Mouse (Mus musculus) limb, embryonic 13.5 days (tissue): ENCODE results near the gene Gjd3. TPM values are rescaled to one million over a fixed set of nuclear protein-coding genes. Genes with fewer than 3 reads are reported as not detected.
A peak's percentile ranks its signal among the peaks of the same experiment; 100 is the strongest.

ENCODE experiments used
- ATAC-seq: fragments of 200-750 bp; cut with Nextera tagmentation; 2 replicates; pipeline ENCODE4 v1.8.0; 2017; ENCODE audit warnings: low read depth, moderate number of reproducible peaks, moderate TSS enrichment; ENCODE audit not compliant: low FRiP score
- H3K27ac ChIP-seq: fragments of 300-500 bp; sonication (generic); 2 replicates; pipeline ENCODE4 v1.5.1; 2015; ENCODE audit warnings: inconsistent platforms, mild to moderate bottlenecking, moderate library complexity
- H3K27me3 ChIP-seq: fragments of 300-500 bp; sonication (generic); 2 replicates; pipeline ENCODE4 v1.6.1; 2015; ENCODE audit warnings: mild to moderate bottlenecking, inconsistent platforms
- H3K36me3 ChIP-seq: fragments of 300-500 bp; sonication (generic); 2 replicates; pipeline ENCODE4 v1.6.1; 2015; ENCODE audit warnings: inconsistent platforms, mild to moderate bottlenecking, moderate library complexity
- H3K4me1 ChIP-seq: fragments of 300-500 bp; sonication (generic); 2 replicates; pipeline ENCODE4 v1.6.1; 2015; ENCODE audit warnings: inconsistent platforms
- H3K4me2 ChIP-seq: fragments of 300-500 bp; sonication (generic); replicated peaks from 2 replicates; pipeline ENCODE4 v1.6.1; 2015; ENCODE audit warnings: inconsistent platforms, mild to moderate bottlenecking, moderate library complexity
- H3K4me3 ChIP-seq: fragments of 300-500 bp; sonication (generic); 2 replicates; pipeline ENCODE4 v1.5.1; 2015; ENCODE audit warnings: moderate library complexity, mild to moderate bottlenecking, inconsistent platforms
- H3K9ac ChIP-seq: fragments of 300-500 bp; sonication (generic); 2 replicates; pipeline ENCODE4 v1.6.1; 2015; ENCODE audit warnings: mild to moderate bottlenecking, inconsistent platforms
- H3K9me3 ChIP-seq: fragments of 300-500 bp; sonication (generic); 2 replicates; pipeline ENCODE4 v1.6.1; 2016; ENCODE audit warnings: inconsistent platforms
- WGBS: fragments of 180-500 bp; shearing (Covaris S2); methylation state at CpG from one replicate; pipeline ENCODE4 v1.1.7; 2015; 5-methylcytosine and 5-hydroxymethylcytosine counted together
- polyA plus RNA-seq: library from polyadenylated mRNA; unstranded; fragments of >200 nt; fragmentation: Nextera tagmentation; extraction: Ambion mirVana; gene quantifications from 2 replicates; pipeline ENCODE4 v1.2.1, GENCODE M21; 2015

The Gjd3 gene
- polyA plus RNA-seq, 1 experiment from 2014 or later = 0.41 TPM

GRCm38 (mm10) chr11:98949242-98949957, 33.4 kb downstream of the Gjd3 start:
- Histone ChIP-seq H3K4me2 (no peak overlapping the region), H3K4me1 (peaks cover 87% of the 10 kb centered on the region), H3K9ac (peak overlapping the region; percentile 35; the same call in 1 of the 2 replicates), H3K4me3 (no peak overlapping the region), H3K9me3 (no peaks in the 10 kb centered on the region), H3K27ac (no peak overlapping the region; the same call in 1 of the 2 replicates), H3K36me3 (peaks cover 55% of the 10 kb centered on the region), H3K27me3 (no peaks in the 10 kb centered on the region)
- ATAC-seq = no peak
- 76% methylated on average over 12 of the region's 12 CpGs for WGBS

- no peak overlapping the region for H3K4me3 ChIP-seq
- H3K4me2 ChIP-seq = no peak overlapping the region
- H3K27me3 ChIP-seq = no peaks in the 10 kb centered on the region
- H3K36me3 ChIP-seq = peaks cover 55% of the 10 kb centered on the region
- ATAC-seq = no peak
- H3K4me1 ChIP-seq = peaks cover 87% of the 10 kb centered on the region
- H3K9me3 ChIP-seq = no peaks in the 10 kb centered on the region
- no peak overlapping the region; the same call in 1 of the 2 replicates for H3K27ac ChIP-seq
- WGBS = 78% methylated on average over 18 of the region's 18 CpGs
- no peak overlapping the region for H3K9ac ChIP-seq
Measured at GRCm38 (mm10) chr11:98947969-98948569, 34.7 kb downstream of the Gjd3 start.

- WGBS = 46% methylated on average over 3 of the region's 3 CpGs
- Histone ChIP-seq H3K36me3 (peaks cover 32% of the 10 kb centered on the region), H3K4me2 (no peak overlapping the region; the same call in 1 of the 2 replicates), H3K4me3 (no peak overlapping the region), H3K4me1 (peaks cover 90% of the 10 kb centered on the region), H3K9me3 (no peaks in the 10 kb centered on the region), H3K9ac (peak overlapping the region; percentile 25; the same call in 1 of the 2 replicates), H3K27me3 (no peaks in the 10 kb centered on the region), H3K27ac (peak overlapping the region; percentile 52; the same call in 1 of the 2 replicates)
- no peak for ATAC-seq
Measured at GRCm38 (mm10) chr11:98945605-98945977, 37.2 kb downstream of the Gjd3 start.

- Histone ChIP-seq H3K9ac (peak overlapping the region; percentile 53), H3K27me3 (no peaks in the 10 kb centered on the region), H3K4me2 (peak overlapping the region; percentile 95), H3K27ac (peak overlapping the region; percentile 84; the same call in 1 of the 2 replicates), H3K4me3 (peak overlapping the region; percentile 14; the same call in 1 of the 2 replicates), H3K36me3 (peaks cover 26% of the 10 kb centered on the region), H3K9me3 (no peaks in the 10 kb centered on the region), H3K4me1 (peaks cover 92% of the 10 kb centered on the region)
- ATAC-seq = no peak
- 35% methylated on average over 11 of the region's 11 CpGs for WGBS
Measured at GRCm38 (mm10) chr11:98944897-98945604, 37.8 kb downstream of the Gjd3 start.

GRCm38 (mm10) chr11:98943741-98944461, 38.9 kb downstream of the Gjd3 start:
- peak overlapping the region; percentile 14; the same call in 1 of the 2 replicates for H3K4me3 ChIP-seq
- H3K9ac ChIP-seq = peak overlapping the region; percentile 68
- peaks cover 18% of the 10 kb centered on the region for H3K36me3 ChIP-seq
- WGBS = 36% methylated on average over 14 of the region's 14 CpGs
- H3K27me3 ChIP-seq = no peaks in the 10 kb centered on the region
- no peaks in the 10 kb centered on the region for H3K9me3 ChIP-seq
- peaks cover 92% of the 10 kb centered on the region for H3K4me1 ChIP-seq
- no peak for ATAC-seq
- peak overlapping the region; percentile 84 for H3K27ac ChIP-seq
- H3K4me2 ChIP-seq = peak overlapping the region; percentile 95

- WGBS = 53% methylated on average over 8 of the region's 8 CpGs
- H3K9ac ChIP-seq = peak overlapping the region; percentile 68
Measured at GRCm38 (mm10) chr11:98942923-98943641, 39.7 kb downstream of the Gjd3 start.

GRCm38 (mm10) chr11:98942555-98942922, 40.3 kb downstream of the Gjd3 start:
- Histone ChIP-seq H3K36me3 (peaks cover 8% of the 10 kb centered on the region), H3K4me3 (peak overlapping the region; percentile 90), H3K9ac (peak overlapping the region; percentile 68), H3K4me2 (peak overlapping the region; percentile 95), H3K4me1 (peaks cover 88% of the 10 kb centered on the region), H3K9me3 (no peaks in the 10 kb centered on the region), H3K27me3 (no peaks in the 10 kb centered on the region), H3K27ac (peak overlapping the region; percentile 84)
- no peak for ATAC-seq
- WGBS = 34% methylated on average over 3 of the region's 3 CpGs

More at GRCm38 (mm10) chr11:98942923-98943641, 39.7 kb downstream of the Gjd3 start:
- ATAC-seq = no peak
- Histone ChIP-seq H3K4me3 (peak overlapping the region; percentile 90; the same call in 1 of the 2 replicates), H3K27me3 (no peaks in the 10 kb centered on the region), H3K4me1 (peaks cover 94% of the 10 kb centered on the region), H3K4me2 (peak overlapping the region; percentile 95), H3K9me3 (no peaks in the 10 kb centered on the region), H3K36me3 (peaks cover 13% of the 10 kb centered on the region), H3K27ac (peak overlapping the region; percentile 84)

GRCm38 (mm10) chr11:98941826-98942550, 40.8 kb downstream of the Gjd3 start:
- peaks cover 3% of the 10 kb centered on the region for H3K36me3 ChIP-seq
- WGBS = 6% methylated on average over 15 of the region's 15 CpGs
- H3K4me2 ChIP-seq = peak overlapping the region; percentile 95
- ATAC-seq = no peak
- no peaks in the 10 kb centered on the region for H3K9me3 ChIP-seq
- peak overlapping the region; percentile 90 for H3K4me3 ChIP-seq
- H3K9ac ChIP-seq = peak overlapping the region; percentile 68
- peak overlapping the region; percentile 84 for H3K27ac ChIP-seq
- H3K4me1 ChIP-seq = peaks cover 84% of the 10 kb centered on the region
- no peaks in the 10 kb centered on the region for H3K27me3 ChIP-seq

- no peak for ATAC-seq
- peaks cover 88% of the 10 kb centered on the region for H3K4me1 ChIP-seq
- WGBS = 3% methylated on average over 12 of the region's 12 CpGs
- no peaks in the 10 kb centered on the region for H3K9me3 ChIP-seq
- peak overlapping the region; percentile 95 for H3K4me2 ChIP-seq
- peak overlapping the region; percentile 90 for H3K4me3 ChIP-seq
- H3K9ac ChIP-seq = peak overlapping the region; percentile 68
- no peaks in the 10 kb centered on the region; the same call in 1 of the 2 replicates for H3K36me3 ChIP-seq
- peak overlapping the region; percentile 84 for H3K27ac ChIP-seq
- no peaks in the 10 kb centered on the region for H3K27me3 ChIP-seq
Measured at GRCm38 (mm10) chr11:98941341-98941825, 41.4 kb downstream of the Gjd3 start.

GRCm38 (mm10) chr11:98940776-98941175, 42.0 kb downstream of the Gjd3 start:
- H3K4me3 ChIP-seq = peak overlapping the region; percentile 90
- WGBS = 12% methylated on average over 3 of the region's 3 CpGs
- H3K36me3 ChIP-seq = no peaks in the 10 kb centered on the region
- H3K4me1 ChIP-seq = peaks cover 88% of the 10 kb centered on the region
- H3K9ac ChIP-seq = peak overlapping the region; percentile 68; the same call in 1 of the 2 replicates
- no peaks in the 10 kb centered on the region for H3K9me3 ChIP-seq
- no peaks in the 10 kb centered on the region for H3K27me3 ChIP-seq
- peak overlapping the region; percentile 84 for H3K27ac ChIP-seq
- ATAC-seq = no peak
- H3K4me2 ChIP-seq = peak overlapping the region; percentile 95
